Mouse (Mus musculus): ENCODE measurements around the gene Zfp820. TPM values are rescaled to one million over a fixed set of nuclear protein-coding genes. Genes with fewer than 3 reads are reported as not detected.
"Not testable (repeated sequence)": the region's sequence is repeated elsewhere in the genome, so short reads cannot be mapped to it uniquely, and the experiment has no call there.

Gene Zfp820
- 9.7 and 9.9 TPM in 2 replicates for polyA plus RNA-seq (2014; fragmentation: Nextera tagmentation; extraction: Ambion mirVana)

- Histone ChIP-seq H3K4me1 (ENCODE audit: control insufficient read depth, insufficient read depth, low read length) (no peaks in the 10 kb centered on the region), H3K9ac (ENCODE audit: low read length) (peak within 1 kb of the TSS; percentile 74), H3K4me3 (ENCODE audit: low read depth, low read length) (peak within 1 kb of the TSS; percentile 55), H3K9me3 (ENCODE audit: control insufficient read depth, low read length) (no peaks in the 10 kb centered on the region), H3K4me2 (ENCODE audit: low read depth, severe bottlenecking) (peak within 1 kb of the TSS; percentile 42), H3K27me3 (ENCODE audit: control insufficient read depth, insufficient read depth, low read length) (no peaks in the 10 kb centered on the region), H3K27ac (replicated peaks; ENCODE audit: low read depth, low read length) (no peak within 1 kb of the TSS; the same call in 1 of the 2 replicates), H3K36me3 (ENCODE audit: control insufficient read depth, insufficient read depth, low read length) (no peaks in the 10 kb centered on the region)
- WGBS, result 3% methylated on average over 22 of the region's 22 CpGs
- ATAC-seq (ENCODE audit: insufficient number of reproducible peaks, low FRiP score, low TSS enrichment, low read depth) (peak; percentile 100), DNase-seq (ENCODE audit: low spot score) (peak; percentile 85)
These were observed at the start of gene Zfp820 for GRCm38 (mm10) chr17:21845545-21846321. Gene Zfp820 (minus strand): TSS chr17:21845772.

- Histone ChIP-seq H3K27ac (replicated peaks; ENCODE audit: low read depth, low read length) (no peak overlapping the region), H3K27me3 (ENCODE audit: control insufficient read depth, insufficient read depth, low read length) (no peaks in the 10 kb centered on the region), H3K4me2 (ENCODE audit: low read depth, severe bottlenecking) (no peak overlapping the region), H3K9me3 (ENCODE audit: control insufficient read depth, low read length) (no peaks in the 10 kb centered on the region; the same call in 1 of the 2 replicates), H3K9ac (ENCODE audit: low read length) (no peak overlapping the region), H3K4me1 (ENCODE audit: control insufficient read depth, insufficient read depth, low read length) (no peaks in the 10 kb centered on the region), H3K36me3 (ENCODE audit: control insufficient read depth, insufficient read depth, low read length) (no peaks in the 10 kb centered on the region), H3K4me3 (ENCODE audit: low read depth, low read length) (no peak overlapping the region)
- 87% methylated on average over 1 of the region's 1 CpGs for WGBS
- ATAC-seq (ENCODE audit: insufficient number of reproducible peaks, low FRiP score, low TSS enrichment, low read depth), result no peak
- no peak for DNase-seq (ENCODE audit: low spot score)
These were observed 25.7 kb upstream of the Zfp820 start for GRCm38 (mm10) chr17:21871256-21871655.

GRCm38 (mm10) chr17:21846322-21846582 lies 680 bp upstream of the Zfp820 start:
- not testable (repeated sequence) for H3K27ac ChIP-seq (replicated peaks; ENCODE audit: low read depth, low read length); H3K9me3 ChIP-seq (ENCODE audit: control insufficient read depth, low read length)

GRCm38 (mm10) chr17:21838510-21838909 lies 7.1 kb downstream of the Zfp820 start:
- Histone ChIP-seq H3K9ac (ENCODE audit: low read length) (no peak overlapping the region), H3K27me3 (ENCODE audit: control insufficient read depth, insufficient read depth, low read length) (no peaks in the 10 kb centered on the region), H3K27ac (replicated peaks; ENCODE audit: low read depth, low read length) (no peak overlapping the region), H3K36me3 (ENCODE audit: control insufficient read depth, insufficient read depth, low read length) (no peaks in the 10 kb centered on the region), H3K4me1 (ENCODE audit: control insufficient read depth, insufficient read depth, low read length) (no peaks in the 10 kb centered on the region), H3K9me3 (ENCODE audit: control insufficient read depth, low read length) (no peaks in the 10 kb centered on the region), H3K4me3 (ENCODE audit: low read depth, low read length) (no peak overlapping the region), H3K4me2 (ENCODE audit: low read depth, severe bottlenecking) (no peak overlapping the region)
- whole genome bisulfite sequencing, result 58% methylated on average over 2 of the region's 2 CpGs
- DNase-seq (ENCODE audit: low spot score) (no peak), ATAC-seq (ENCODE audit: insufficient number of reproducible peaks, low FRiP score, low TSS enrichment, low read depth) (no peak)

More at GRCm38 (mm10) chr17:21846322-21846582, 680 bp upstream of the Zfp820 start:
- H3K9ac ChIP-seq (ENCODE audit: low read length); H3K27me3 ChIP-seq (ENCODE audit: control insufficient read depth, insufficient read depth, low read length); DNase-seq (ENCODE audit: low spot score); H3K4me2 ChIP-seq (ENCODE audit: low read depth, severe bottlenecking); H3K4me3 ChIP-seq (ENCODE audit: low read depth, low read length); H3K4me1 ChIP-seq (ENCODE audit: control insufficient read depth, insufficient read depth, low read length); H3K36me3 ChIP-seq (ENCODE audit: control insufficient read depth, insufficient read depth, low read length); ATAC-seq (ENCODE audit: insufficient number of reproducible peaks, low FRiP score, low TSS enrichment, low read depth): not testable (repeated sequence)
- over 99% methylated on average over 6 of the region's 8 CpGs for WGBS

- not testable (repeated sequence) for H3K4me3 ChIP-seq (ENCODE audit: low read depth, low read length); H3K4me1 ChIP-seq (ENCODE audit: control insufficient read depth, insufficient read depth, low read length); ATAC-seq (ENCODE audit: insufficient number of reproducible peaks, low FRiP score, low TSS enrichment, low read depth); H3K27me3 ChIP-seq (ENCODE audit: control insufficient read depth, insufficient read depth, low read length); H3K4me2 ChIP-seq (ENCODE audit: low read depth, severe bottlenecking); H3K9me3 ChIP-seq (ENCODE audit: control insufficient read depth, low read length); H3K9ac ChIP-seq (ENCODE audit: low read length); H3K27ac ChIP-seq (replicated peaks; ENCODE audit: low read depth, low read length); H3K36me3 ChIP-seq (ENCODE audit: control insufficient read depth, insufficient read depth, low read length)
- WGBS, result 41% methylated on average over 18 of the region's 19 CpGs
- DNase-seq (ENCODE audit: low spot score), result peak; percentile 21
These were observed 44.2 kb downstream of the Zfp820 start for GRCm38 (mm10) chr17:21801373-21801772.

GRCm38 (mm10) chr17:21792256-21792655 lies 53.3 kb downstream of the Zfp820 start:
- ATAC-seq (ENCODE audit: insufficient number of reproducible peaks, low FRiP score, low TSS enrichment, low read depth), result no peak
- H3K9me3 ChIP-seq (ENCODE audit: control insufficient read depth, low read length), result no peaks in the 10 kb centered on the region

GRCm38 (mm10) chr17:21770336-21770735 lies 75.2 kb downstream of the Zfp820 start:
- Histone ChIP-seq H3K27ac (replicated peaks; ENCODE audit: low read depth, low read length) (no peak overlapping the region), H3K4me3 (ENCODE audit: low read depth, low read length) (no peak overlapping the region), H3K4me2 (ENCODE audit: low read depth, severe bottlenecking) (no peak overlapping the region), H3K27me3 (ENCODE audit: control insufficient read depth, insufficient read depth, low read length) (no peaks in the 10 kb centered on the region), H3K9ac (ENCODE audit: low read length) (no peak overlapping the region), H3K4me1 (ENCODE audit: control insufficient read depth, insufficient read depth, low read length) (no peaks in the 10 kb centered on the region), H3K9me3 (ENCODE audit: control insufficient read depth, low read length) (no peaks in the 10 kb centered on the region), H3K36me3 (ENCODE audit: control insufficient read depth, insufficient read depth, low read length) (no peaks in the 10 kb centered on the region)
- no peak for ATAC-seq (ENCODE audit: insufficient number of reproducible peaks, low FRiP score, low TSS enrichment, low read depth)
- 89% methylated on average over 2 of the region's 2 CpGs for WGBS
- DNase-seq (ENCODE audit: low spot score), result no peak

More at GRCm38 (mm10) chr17:21792256-21792655, 53.3 kb downstream of the Zfp820 start:
- 72% methylated on average over 4 of the region's 4 CpGs for WGBS
- H3K27ac ChIP-seq (replicated peaks; ENCODE audit: low read depth, low read length), result no peak overlapping the region
- no peak overlapping the region for H3K4me2 ChIP-seq (ENCODE audit: low read depth, severe bottlenecking)
- no peaks in the 10 kb centered on the region for H3K36me3 ChIP-seq (ENCODE audit: control insufficient read depth, insufficient read depth, low read length)
- no peaks in the 10 kb centered on the region for H3K4me1 ChIP-seq (ENCODE audit: control insufficient read depth, insufficient read depth, low read length)
- no peaks in the 10 kb centered on the region for H3K27me3 ChIP-seq (ENCODE audit: control insufficient read depth, insufficient read depth, low read length)
- DNase-seq (ENCODE audit: low spot score), result no peak
- no peak overlapping the region for H3K4me3 ChIP-seq (ENCODE audit: low read depth, low read length)
- no peak overlapping the region for H3K9ac ChIP-seq (ENCODE audit: low read length)

Measured in limb, embryonic 11.5 days (tissue).